Mouse (Mus musculus) CH12.LX (cell line): ENCODE data around the gene Gng4.

Experiments
- CTCF ChIP-seq, 2 experiments: IDR thresholded peaks in 1 of 2; conservative IDR thresholded peaks in 1 of 2; 2 replicates each; pipeline ENCODE4 v1.5.1; 2011 to 2012; ENCODE audit warnings: low read depth in 2 of 2, low read length in 2 of 2, improper control_type of control experiment in 1 of 2, inconsistent platforms in 1 of 2, mild to moderate bottlenecking in 1 of 2, moderate library complexity in 1 of 2
- HCFC1 ChIP-seq: IDR thresholded peaks from 2 replicates; pipeline ENCODE4 v1.6.1; 2012; ENCODE audit warnings: low read depth, mild to moderate bottlenecking, inconsistent platforms, low read length, improper control_type of control experiment
- POLR2A ChIP-seq: IDR thresholded peaks from 2 replicates; pipeline ENCODE4 v1.6.1; 2011; ENCODE audit warnings: low read depth, mild to moderate bottlenecking, improper control_type of control experiment, low read length
- RAD21 ChIP-seq: IDR thresholded peaks from 2 replicates; pipeline ENCODE4 v1.6.1; 2011; ENCODE audit warnings: low read depth, mild to moderate bottlenecking, low read length, improper control_type of control experiment, moderate library complexity
- RCOR1 ChIP-seq: conservative IDR thresholded peaks from 2 replicates; pipeline ENCODE4 v1.6.1; 2012; ENCODE audit warnings: low read depth, mild to moderate bottlenecking, inconsistent platforms, low read length, improper control_type of control experiment
- UBTF ChIP-seq: IDR thresholded peaks from 2 replicates; pipeline ENCODE4 v1.6.1; 2012; ENCODE audit warnings: low read depth, mild to moderate bottlenecking, inconsistent platforms, low read length, improper control_type of control experiment, moderate library complexity
- ZMIZ1 ChIP-seq: IDR thresholded peaks from 2 replicates; pipeline ENCODE4 v1.6.1; 2012; ENCODE audit warnings: low read depth, mild to moderate bottlenecking, inconsistent platforms, low read length, improper control_type of control experiment

DNA sequence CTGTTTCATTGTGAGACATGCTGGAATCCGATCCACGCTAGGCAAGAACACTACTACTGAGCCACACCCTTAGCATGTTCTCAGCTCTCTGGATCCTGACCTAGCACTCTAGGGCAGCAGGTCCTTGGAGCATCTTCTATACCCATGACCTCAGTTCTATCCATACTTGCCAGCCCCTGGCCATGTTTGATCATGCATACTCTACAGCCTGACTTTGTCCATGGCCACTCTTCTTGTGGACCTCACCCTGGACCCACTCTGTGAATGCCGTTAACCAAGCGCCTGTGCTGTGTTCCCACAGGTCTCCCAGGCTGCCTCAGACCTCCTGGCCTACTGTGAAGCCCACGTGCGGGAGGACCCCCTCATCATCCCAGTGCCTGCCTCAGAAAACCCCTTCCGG is 41.1 kb downstream of the Gng4 start:
- TF ChIP-seq CTCF (conservative IDR thresholded peaks at IDR 0.05 in 1 of 2, IDR thresholded peaks at IDR 0.05 in 1 of 2; ENCODE audit: low read depth in 2 of 2, low read length in 2 of 2) (no peak), POLR2A (no peak), RAD21 (no peak), RCOR1 (no peak), UBTF (no peak), HCFC1 (no peak), ZMIZ1 (no peak)
